Mouse (Mus musculus) testis, adult 2 months (tissue): ENCODE results near the gene Aurka.

Experiments used
- CTCF ChIP-seq: fragments of 200-500 bp; IDR thresholded peaks from 2 replicates; pipeline ENCODE4 v1.5.1; 2012; ENCODE audit warnings: low read depth, mild to moderate bottlenecking, inconsistent platforms, low read length, moderate library complexity; ENCODE audit not compliant: control insufficient read depth, insufficient read depth, insufficient replicate concordance
- POLR2A ChIP-seq: fragments of 200-500 bp; IDR thresholded peaks from 2 replicates; pipeline ENCODE4 v1.6.1; 2012; ENCODE audit warnings: low read depth, mild to moderate bottlenecking, inconsistent platforms, low read length, moderate library complexity; ENCODE audit not compliant: control insufficient read depth

DNA sequence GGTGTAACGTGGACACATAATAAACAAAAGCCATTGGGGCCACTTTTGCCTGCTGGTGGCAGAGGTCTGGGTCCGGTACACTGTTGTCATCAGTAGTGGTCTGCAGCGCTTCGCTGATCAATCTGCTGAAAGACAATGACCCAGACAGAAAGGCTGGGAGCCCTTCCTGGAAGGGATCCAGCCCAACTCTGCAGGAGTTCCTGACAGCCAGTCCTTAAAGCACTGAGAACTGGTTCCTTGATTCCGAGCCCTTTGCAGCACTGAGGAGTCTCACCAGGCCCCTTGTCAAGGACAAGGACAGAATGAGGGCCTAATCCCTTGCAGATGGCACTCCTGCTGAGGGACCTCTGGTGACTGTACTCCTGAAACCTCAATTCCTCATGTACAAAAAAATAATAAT is 28.7 kb downstream of the Aurka start:
- TF ChIP-seq POLR2A, result no peak
- TF ChIP-seq CTCF, result no peak
